ENCODE assay signal across 16 mouse cellular contexts in genomic region chr4:149150256-149150655, GRCm38 (mm10). TPM values are rescaled to one million over a fixed set of nuclear protein-coding genes. Genes with fewer than 3 reads are reported as not detected.
A peak's percentile ranks its signal among the peaks of the same experiment; 100 is the strongest.
DNase-seq lines count a peak whose midpoint lies in the region; ATAC-seq and TF ChIP-seq lines count a peak whose summit lies in the region.
"Had no signal": no experiment of that assay in that cellular context is flagged by ENCODE, and none has a peak within 500 bp of the region (broad histone marks: within the 10 kb centered on the region; RNA-seq: fewer than 3 reads in every experiment).

No protein-coding gene starts in this region.

- peaks cover 31% of the 10 kb centered on the region for H3K4me1 ChIP-seq in kidney, embryonic 15.5 days
- no peaks in the 10 kb centered on the region for H3K4me1 ChIP-seq in neural tube, embryonic 11.5 days (ENCODE audit: control insufficient read depth, insufficient read depth, low read length)
- H3K4me1 ChIP-seq in liver, embryonic 12.5 days = peaks cover 17% of the 10 kb centered on the region
- H3K4me1 ChIP-seq in stomach, postnatal 0 days (replicated peaks; ENCODE audit: control insufficient read depth, insufficient read depth) = no peaks in the 10 kb centered on the region
- peaks cover 11% of the 10 kb centered on the region; the same call in 1 of the 2 replicates for H3K4me1 ChIP-seq in heart, embryonic 12.5 days (replicated peaks)

- TF ChIP-seq CTCF in stomach, postnatal 0 days (IDR thresholded peaks at IDR 0.05; ENCODE audit: low read depth) = no peak

- H3K9me3 ChIP-seq in kidney, embryonic 15.5 days (replicated peaks) = no peaks in the 10 kb centered on the region
- H3K9me3 ChIP-seq in neural tube, embryonic 11.5 days (ENCODE audit: control insufficient read depth, low read length) = no peaks in the 10 kb centered on the region
- no peaks in the 10 kb centered on the region for H3K9me3 ChIP-seq in liver, embryonic 12.5 days (replicated peaks)
- no peaks in the 10 kb centered on the region for H3K9me3 ChIP-seq in stomach, postnatal 0 days (ENCODE audit: control insufficient read depth, low read length)
- H3K9me3 ChIP-seq in heart, embryonic 12.5 days (replicated peaks) = peaks cover 5% of the 10 kb centered on the region; the same call in 1 of the 2 replicates
- H3K9me3 ChIP-seq: limb, embryonic 13.5 days had no signal

- no peak for DNase-seq in kidney, adult 8-10 months
- DNase-seq in neural tube, embryonic 11.5 days (ENCODE audit: low spot score) = no peak
- no peak for DNase-seq in neural tube, embryonic 10.5 days (ENCODE audit: extremely low spot score, low spot score)
- DNase-seq in stomach, postnatal 0 days (ENCODE audit: low spot score) = no peak
- DNase-seq in right cerebral cortex, postnatal 4 days = no peak
- DNase-seq: cerebellum, postnatal 36 days; thymus, postnatal 36 days had no signal

- H3K9ac ChIP-seq in kidney, embryonic 15.5 days = no peak overlapping the region
- no peak overlapping the region for H3K9ac ChIP-seq in neural tube, embryonic 11.5 days (ENCODE audit: low read length)
- no peak overlapping the region for H3K9ac ChIP-seq in liver, embryonic 12.5 days
- no peak overlapping the region for H3K9ac ChIP-seq in stomach, postnatal 0 days (ENCODE audit: low read length)
- H3K9ac ChIP-seq in heart, embryonic 12.5 days = no peak overlapping the region
- H3K9ac ChIP-seq: limb, embryonic 13.5 days had no signal

- H3K4me2 ChIP-seq in kidney, embryonic 15.5 days = no peak overlapping the region
- no peak overlapping the region for H3K4me2 ChIP-seq in neural tube, embryonic 11.5 days (ENCODE audit: low read depth)
- no peak overlapping the region for H3K4me2 ChIP-seq in liver, embryonic 12.5 days
- no peak overlapping the region for H3K4me2 ChIP-seq in stomach, postnatal 0 days (replicated peaks; ENCODE audit: low read depth)
- H3K4me2 ChIP-seq in heart, embryonic 12.5 days = no peak overlapping the region
- H3K4me2 ChIP-seq: limb, embryonic 13.5 days had no signal

- TF ChIP-seq EP300 in stomach, postnatal 0 days (optimal IDR thresholded peaks at IDR 0.05) = no peak

- peaks cover 63% of the 10 kb centered on the region for H3K36me3 ChIP-seq in kidney, embryonic 15.5 days
- H3K36me3 ChIP-seq in neural tube, embryonic 11.5 days (ENCODE audit: control insufficient read depth, insufficient read depth, low read length) = peaks cover 25% of the 10 kb centered on the region
- H3K36me3 ChIP-seq in liver, embryonic 12.5 days = peaks cover 63% of the 10 kb centered on the region
- peaks cover 39% of the 10 kb centered on the region for H3K36me3 ChIP-seq in stomach, postnatal 0 days (ENCODE audit: control insufficient read depth, insufficient read depth, low read length)
- peaks cover 58% of the 10 kb centered on the region for H3K36me3 ChIP-seq in heart, embryonic 12.5 days

- no peaks in the 10 kb centered on the region for H3K27me3 ChIP-seq in kidney, embryonic 15.5 days
- no peaks in the 10 kb centered on the region for H3K27me3 ChIP-seq in neural tube, embryonic 11.5 days (ENCODE audit: control insufficient read depth, insufficient read depth, low read length)
- H3K27me3 ChIP-seq in liver, embryonic 12.5 days (replicated peaks) = no peaks in the 10 kb centered on the region
- no peaks in the 10 kb centered on the region for H3K27me3 ChIP-seq in stomach, postnatal 0 days (ENCODE audit: control insufficient read depth, insufficient read depth, low read length)
- no peaks in the 10 kb centered on the region for H3K27me3 ChIP-seq in heart, embryonic 12.5 days (replicated peaks)
- H3K27me3 ChIP-seq: limb, embryonic 13.5 days had no signal

- H3K4me3 ChIP-seq in kidney, embryonic 15.5 days (replicated peaks) = no peak overlapping the region
- no peak overlapping the region for H3K4me3 ChIP-seq in neural tube, embryonic 11.5 days (ENCODE audit: low read depth, low read length)
- H3K4me3 ChIP-seq in liver, embryonic 12.5 days = no peak overlapping the region
- no peak overlapping the region for H3K4me3 ChIP-seq in stomach, postnatal 0 days (ENCODE audit: low read depth, low read length)
- H3K4me3 ChIP-seq in heart, embryonic 12.5 days = no peak overlapping the region
- H3K4me3 ChIP-seq: layer of hippocampus, adult 2 months; left cerebral cortex, adult 2 months; limb, embryonic 13.5 days; myocyte had no signal

- 40% methylated on average over 11 of the region's 11 CpGs for WGBS in kidney, embryonic 15.5 days
- WGBS in neural tube, embryonic 11.5 days = 54% methylated on average over 11 of the region's 11 CpGs
- whole genome bisulfite sequencing in liver, embryonic 12.5 days (ENCODE audit: insufficient replicate concordance) = 68% methylated on average over 11 of the region's 11 CpGs
- WGBS in stomach, postnatal 0 days = 78% methylated on average over 11 of the region's 11 CpGs
- 88% methylated on average over 11 of the region's 11 CpGs for WGBS in heart, embryonic 12.5 days

- ATAC-seq in kidney, embryonic 15.5 days (replicated peaks; ENCODE audit: low FRiP score) = 0 out of 2 replicates have a peak, but pooled peaks have one; percentile 61
- no peak for ATAC-seq in neural tube, embryonic 11.5 days (ENCODE audit: insufficient read depth, low FRiP score, low TSS enrichment)
- ATAC-seq in liver, embryonic 12.5 days = 0 out of 2 replicates have a peak, but pooled peaks have one; percentile 10
- peak; percentile 29; the same call in 1 of the 2 replicates for ATAC-seq in stomach, postnatal 0 days (ENCODE audit: low FRiP score, low TSS enrichment)
- no peak for ATAC-seq in heart, embryonic 12.5 days (ENCODE audit: insufficient number of reproducible peaks, low FRiP score)

- no peak overlapping the region for H3K27ac ChIP-seq in kidney, embryonic 15.5 days
- H3K27ac ChIP-seq in neural tube, embryonic 11.5 days (ENCODE audit: low read depth, low read length) = 0 out of 2 replicates have a peak overlapping the region, but pooled peaks have one; percentile 44
- peak overlapping the region; percentile 8; the same call in 1 of the 2 replicates for H3K27ac ChIP-seq in liver, embryonic 12.5 days
- H3K27ac ChIP-seq in stomach, postnatal 0 days (replicated peaks) = no peak overlapping the region
- no peak overlapping the region for H3K27ac ChIP-seq in heart, embryonic 12.5 days (ENCODE audit: poor library complexity, severe bottlenecking)
- H3K27ac ChIP-seq: layer of hippocampus, adult 2 months; left cerebral cortex, adult 2 months; limb, embryonic 13.5 days had no signal

RNA-seq across cellular contexts. Expression of gene Cenps, which starts 12.8 kb away (rescaled TPM):
- polyA plus RNA-seq in kidney, embryonic 15.5 days (2015; fragmentation: Nextera tagmentation; extraction: Ambion mirVana) = 36.0 and 40.6 TPM in 2 replicates
- polyA plus RNA-seq in neural tube, embryonic 11.5 days (2014; fragmentation: Nextera tagmentation; extraction: Ambion mirVana) = 36.7 and 43.0 TPM in 2 replicates
- polyA plus RNA-seq in liver, embryonic 12.5 days (2016; fragmentation: Nextera tagmentation; extraction: Ambion mirVana) = 23.2 and 25.9 TPM in 2 replicates
- polyA plus RNA-seq in stomach, postnatal 0 days (2015; fragmentation: Nextera tagmentation; extraction: Ambion mirVana) = 10.6 and 11.5 TPM in 2 replicates
- 26.9 and 27.9 TPM in 2 replicates for polyA plus RNA-seq in heart, embryonic 12.5 days (2016; fragmentation: Nextera tagmentation; extraction: Ambion mirVana)

RNA-seq across cellular contexts. Expression of gene Pgd, which starts 16.3 kb away (rescaled TPM):
- 124 and 129 TPM in 2 replicates for polyA plus RNA-seq in kidney, embryonic 15.5 days (2015; fragmentation: Nextera tagmentation; extraction: Ambion mirVana)
- polyA plus RNA-seq in neural tube, embryonic 11.5 days (2014; fragmentation: Nextera tagmentation; extraction: Ambion mirVana) = 49.5 and 57.4 TPM in 2 replicates
- 88.5 and 91.3 TPM in 2 replicates for polyA plus RNA-seq in liver, embryonic 12.5 days (2016; fragmentation: Nextera tagmentation; extraction: Ambion mirVana)
- polyA plus RNA-seq in stomach, postnatal 0 days (2015; fragmentation: Nextera tagmentation; extraction: Ambion mirVana) = 266 and 290 TPM in 2 replicates
- polyA plus RNA-seq in heart, embryonic 12.5 days (2016; fragmentation: Nextera tagmentation; extraction: Ambion mirVana) = 90.0 and 91.1 TPM in 2 replicates

RNA-seq across cellular contexts. Expression of gene Cort, which starts 23.7 kb away (rescaled TPM):
- 0.32 TPM in 1 of 2 replicates, not detected in the other for polyA plus RNA-seq in kidney, embryonic 15.5 days (2015; fragmentation: Nextera tagmentation; extraction: Ambion mirVana)
- polyA plus RNA-seq in neural tube, embryonic 11.5 days (2014; fragmentation: Nextera tagmentation; extraction: Ambion mirVana) = 0.51 TPM in 1 of 2 replicates, not detected in the other
- polyA plus RNA-seq in liver, embryonic 12.5 days (2016; fragmentation: Nextera tagmentation; extraction: Ambion mirVana) = 0.35 TPM in 1 of 2 replicates, not detected in the other
- not detected in 2 replicates for polyA plus RNA-seq in stomach, postnatal 0 days (2015; fragmentation: Nextera tagmentation; extraction: Ambion mirVana)
- polyA plus RNA-seq in heart, embryonic 12.5 days (2016; fragmentation: Nextera tagmentation; extraction: Ambion mirVana) = not detected in 2 replicates
- polyA plus RNA-seq: embryonic facial prominence, embryonic 11.5 days; myocyte; small intestine, adult 2 months had no signal

RNA-seq across cellular contexts. Expression of gene Dffa, which starts 46.3 kb away (rescaled TPM):
- polyA plus RNA-seq in kidney, embryonic 15.5 days (2015; fragmentation: Nextera tagmentation; extraction: Ambion mirVana) = 33.2 and 36.2 TPM in 2 replicates
- 34.1 and 34.4 TPM in 2 replicates for polyA plus RNA-seq in neural tube, embryonic 11.5 days (2014; fragmentation: Nextera tagmentation; extraction: Ambion mirVana)
- 24.4 and 25.3 TPM in 2 replicates for polyA plus RNA-seq in liver, embryonic 12.5 days (2016; fragmentation: Nextera tagmentation; extraction: Ambion mirVana)
- polyA plus RNA-seq in stomach, postnatal 0 days (2015; fragmentation: Nextera tagmentation; extraction: Ambion mirVana) = 20.1 and 21.7 TPM in 2 replicates
- polyA plus RNA-seq in heart, embryonic 12.5 days (2016; fragmentation: Nextera tagmentation; extraction: Ambion mirVana) = 37.8 and 39.9 TPM in 2 replicates

RNA-seq across cellular contexts. Expression of gene Pex14, which starts 50.6 kb away (rescaled TPM):
- polyA plus RNA-seq in kidney, embryonic 15.5 days (2015; fragmentation: Nextera tagmentation; extraction: Ambion mirVana) = 52.3 and 61.1 TPM in 2 replicates
- 43.0 and 43.1 TPM in 2 replicates for polyA plus RNA-seq in neural tube, embryonic 11.5 days (2014; fragmentation: Nextera tagmentation; extraction: Ambion mirVana)
- polyA plus RNA-seq in liver, embryonic 12.5 days (2016; fragmentation: Nextera tagmentation; extraction: Ambion mirVana) = 31.8 and 34.7 TPM in 2 replicates
- polyA plus RNA-seq in stomach, postnatal 0 days (2015; fragmentation: Nextera tagmentation; extraction: Ambion mirVana) = 39.7 and 42.9 TPM in 2 replicates
- polyA plus RNA-seq in heart, embryonic 12.5 days (2016; fragmentation: Nextera tagmentation; extraction: Ambion mirVana) = 44.1 and 44.3 TPM in 2 replicates

Comparison
In these comparisons a context has a peak if more than half of its experiments do, and no peak if none do; other contexts are left out.
1. ATAC-seq: peak in kidney, embryonic 15.5 days (single experiment), liver, embryonic 12.5 days (single experiment) and stomach, postnatal 0 days (single experiment); none in neural tube, embryonic 11.5 days (single experiment) and heart, embryonic 12.5 days (single experiment).
2. H3K27ac ChIP-seq: peak in neural tube, embryonic 11.5 days (single experiment) and liver, embryonic 12.5 days (single experiment); none in kidney, embryonic 15.5 days (single experiment), stomach, postnatal 0 days (single experiment) and heart, embryonic 12.5 days (single experiment).